Mouse (Mus musculus): ENCODE results near the gene Sipa1l1. TPM values are rescaled to one million over a fixed set of nuclear protein-coding genes. Genes with fewer than 3 reads are reported as not detected.

Sipa1l1 gene
- polyA plus RNA-seq, 2 experiments = 2.6 to 2.7 TPM

DNA sequence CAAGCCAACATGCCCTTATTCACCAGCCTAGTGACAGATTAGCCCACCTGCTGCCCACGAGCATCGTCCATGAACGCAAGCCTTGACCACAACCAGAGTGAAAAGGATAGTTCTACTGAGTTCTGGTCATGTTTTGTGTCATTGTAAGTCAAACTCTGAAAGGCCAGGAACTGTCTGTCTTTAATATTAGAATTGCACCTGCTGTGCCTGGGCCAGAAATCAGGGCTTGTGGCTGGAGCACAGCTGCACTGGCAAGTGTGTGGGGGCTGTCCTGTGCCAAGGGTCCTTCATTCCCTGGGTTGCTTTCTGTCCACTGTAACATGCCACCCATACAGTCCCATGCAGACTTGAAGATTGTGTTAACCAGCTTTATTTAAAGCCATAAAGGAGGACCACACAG lies 102.3 kb downstream of the Sipa1l1 start:
- H3K4me2 ChIP-seq (ENCODE audit: low read depth) = no peak overlapping the region
- H3K27me3 ChIP-seq (ENCODE audit: control insufficient read depth, insufficient read depth, low read length) = no peaks in the 10 kb centered on the region
- H3K9me3 ChIP-seq (ENCODE audit: control insufficient read depth, low read length) = no peaks in the 10 kb centered on the region
- no peak for ATAC-seq (ENCODE audit: insufficient read depth)
- WGBS (ENCODE audit: insufficient replicate concordance) = 68% methylated on average over 3 of the region's 3 CpGs
- H3K4me1 ChIP-seq (replicated peaks; ENCODE audit: control insufficient read depth in 2 of 2, insufficient read depth in 2 of 2, low read length in 1 of 2) = no peaks in the 10 kb centered on the region
- no peak overlapping the region for H3K27ac ChIP-seq
- H3K4me3 ChIP-seq (ENCODE audit: insufficient read depth in 1 of 2, low read depth in 2 of 2, low read length in 2 of 2) = no peak overlapping the region
- H3K9ac ChIP-seq (replicated peaks) = no peak overlapping the region
- H3K36me3 ChIP-seq (replicated peaks; ENCODE audit: control insufficient read depth, insufficient read depth, low read depth) = no peaks in the 10 kb centered on the region
- DNase-seq (ENCODE audit: low read depth in 3 of 3, low spot score in 3 of 3) = no peak
- TF ChIP-seq CTCF (IDR thresholded peaks at IDR 0.05; ENCODE audit: low read depth) = no peak
- no peak for TF ChIP-seq EP300 (IDR thresholded peaks at IDR 0.05; ENCODE audit: low read depth)

DNA sequence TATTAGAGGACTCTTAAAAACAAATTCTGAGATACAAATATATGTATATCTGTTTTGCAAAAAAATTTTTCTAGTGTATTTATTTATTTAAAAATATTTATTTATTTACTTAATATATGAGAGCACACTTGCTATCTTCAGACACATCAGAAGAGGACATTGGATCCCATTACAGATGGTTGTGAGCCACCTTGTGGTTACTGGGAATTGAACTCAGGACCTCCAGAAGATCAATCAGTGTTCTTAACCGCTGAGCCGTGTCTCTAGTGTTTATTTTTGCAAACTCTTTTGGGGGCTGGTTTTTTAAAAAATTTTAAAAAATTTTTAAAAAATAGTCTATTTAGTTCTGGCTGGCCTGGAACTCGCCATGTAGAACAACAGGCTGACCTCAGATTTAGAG lies 104.4 kb downstream of the Sipa1l1 start:
- no peak overlapping the region for H3K9ac ChIP-seq (replicated peaks)
- H3K4me2 ChIP-seq (ENCODE audit: low read depth) = no peak overlapping the region
- no peak for ATAC-seq (ENCODE audit: insufficient read depth)
- no peaks in the 10 kb centered on the region for H3K4me1 ChIP-seq (replicated peaks; ENCODE audit: control insufficient read depth in 2 of 2, insufficient read depth in 2 of 2, low read length in 1 of 2)
- no peak overlapping the region for H3K27ac ChIP-seq
- DNase-seq (ENCODE audit: low read depth in 3 of 3, low spot score in 3 of 3) = no peak
- 63% methylated on average over 3 of the region's 3 CpGs for WGBS (ENCODE audit: insufficient replicate concordance)
- TF ChIP-seq EP300 (IDR thresholded peaks at IDR 0.05; ENCODE audit: low read depth) = no peak
- TF ChIP-seq CTCF (IDR thresholded peaks at IDR 0.05; ENCODE audit: low read depth) = no peak
- H3K9me3 ChIP-seq (ENCODE audit: control insufficient read depth, low read length) = no peaks in the 10 kb centered on the region
- H3K27me3 ChIP-seq (ENCODE audit: control insufficient read depth, insufficient read depth, low read length) = no peaks in the 10 kb centered on the region
- no peaks in the 10 kb centered on the region for H3K36me3 ChIP-seq (replicated peaks; ENCODE audit: control insufficient read depth, insufficient read depth, low read depth)
- no peak overlapping the region for H3K4me3 ChIP-seq (ENCODE audit: insufficient read depth in 1 of 2, low read depth in 2 of 2, low read length in 2 of 2)

DNA sequence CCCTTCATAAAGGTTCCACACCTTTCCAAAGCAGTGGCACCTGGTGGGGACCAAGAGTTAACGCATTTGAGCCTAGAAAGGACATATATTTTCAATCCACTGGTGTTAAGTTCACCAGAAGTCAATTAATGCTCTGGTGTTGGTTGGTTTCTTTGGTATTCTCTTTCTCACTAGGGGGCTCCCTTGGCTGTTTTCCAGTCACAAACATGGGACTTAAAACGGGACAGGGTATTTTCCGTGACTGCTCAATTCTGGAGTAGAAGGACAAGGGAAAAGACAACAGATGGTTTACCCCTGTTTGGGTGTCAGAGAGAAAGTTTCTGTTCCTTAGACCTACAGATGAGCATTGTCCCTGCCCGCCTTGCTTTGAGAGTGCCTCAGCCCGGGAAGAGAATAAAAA lies 105.5 kb downstream of the Sipa1l1 start:
- Histone ChIP-seq H3K27ac (no peak overlapping the region), H3K9me3 (ENCODE audit: control insufficient read depth, low read length) (no peaks in the 10 kb centered on the region), H3K9ac (replicated peaks) (no peak overlapping the region), H3K36me3 (replicated peaks; ENCODE audit: control insufficient read depth, insufficient read depth, low read depth) (no peaks in the 10 kb centered on the region), H3K4me2 (ENCODE audit: low read depth) (no peak overlapping the region), H3K4me3 (ENCODE audit: insufficient read depth in 1 of 2, low read depth in 2 of 2, low read length in 2 of 2) (no peak overlapping the region), H3K4me1 (replicated peaks; ENCODE audit: control insufficient read depth in 2 of 2, insufficient read depth in 2 of 2, low read length in 1 of 2) (no peaks in the 10 kb centered on the region), H3K27me3 (ENCODE audit: control insufficient read depth, insufficient read depth, low read length) (no peaks in the 10 kb centered on the region)
- DNase-seq (ENCODE audit: low read depth in 3 of 3, low spot score in 3 of 3) = no peak
- WGBS (ENCODE audit: insufficient replicate concordance) = 67% methylated on average over 5 of the region's 5 CpGs
- no peak for TF ChIP-seq CTCF (IDR thresholded peaks at IDR 0.05; ENCODE audit: low read depth)
- no peak for TF ChIP-seq EP300 (IDR thresholded peaks at IDR 0.05; ENCODE audit: low read depth)
- no peak for ATAC-seq (ENCODE audit: insufficient read depth)

DNA sequence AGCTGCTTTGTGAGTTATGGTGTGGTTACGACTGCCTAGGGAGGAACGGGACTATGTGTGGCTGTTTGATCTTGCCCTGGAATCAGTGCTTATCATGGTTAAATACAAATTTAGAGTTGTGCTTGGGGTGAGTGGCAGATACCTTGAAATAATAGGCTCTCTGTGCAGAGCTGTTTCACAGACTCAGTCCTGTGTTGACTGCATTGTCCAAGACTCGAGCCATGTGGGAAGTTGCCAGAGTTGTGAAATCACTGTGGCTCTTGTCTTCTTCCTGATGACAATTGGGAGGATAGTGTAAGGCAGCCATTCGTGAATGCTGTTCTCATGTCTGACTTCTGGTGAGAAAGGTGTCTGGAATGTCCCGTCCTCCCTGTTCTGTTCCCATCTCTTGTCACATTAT lies 106.6 kb downstream of the Sipa1l1 start:
- H3K27ac ChIP-seq = no peak overlapping the region
- TF ChIP-seq EP300 (IDR thresholded peaks at IDR 0.05; ENCODE audit: low read depth) = no peak
- no peak for TF ChIP-seq CTCF (IDR thresholded peaks at IDR 0.05; ENCODE audit: low read depth)
- no peaks in the 10 kb centered on the region for H3K27me3 ChIP-seq (ENCODE audit: control insufficient read depth, insufficient read depth, low read length)
- no peak overlapping the region for H3K4me2 ChIP-seq (ENCODE audit: low read depth)
- H3K9ac ChIP-seq (replicated peaks) = no peak overlapping the region
- ATAC-seq (ENCODE audit: insufficient read depth) = no peak
- WGBS (ENCODE audit: insufficient replicate concordance) = 37% methylated on average over 5 of the region's 5 CpGs
- H3K4me1 ChIP-seq (replicated peaks; ENCODE audit: control insufficient read depth in 2 of 2, insufficient read depth in 2 of 2, low read length in 1 of 2) = no peaks in the 10 kb centered on the region
- no peak for DNase-seq (ENCODE audit: low read depth in 3 of 3, low spot score in 3 of 3)
- H3K9me3 ChIP-seq (ENCODE audit: control insufficient read depth, low read length) = no peaks in the 10 kb centered on the region
- no peaks in the 10 kb centered on the region for H3K36me3 ChIP-seq (replicated peaks; ENCODE audit: control insufficient read depth, insufficient read depth, low read depth)
- H3K4me3 ChIP-seq (ENCODE audit: insufficient read depth in 1 of 2, low read depth in 2 of 2, low read length in 2 of 2) = no peak overlapping the region

DNA sequence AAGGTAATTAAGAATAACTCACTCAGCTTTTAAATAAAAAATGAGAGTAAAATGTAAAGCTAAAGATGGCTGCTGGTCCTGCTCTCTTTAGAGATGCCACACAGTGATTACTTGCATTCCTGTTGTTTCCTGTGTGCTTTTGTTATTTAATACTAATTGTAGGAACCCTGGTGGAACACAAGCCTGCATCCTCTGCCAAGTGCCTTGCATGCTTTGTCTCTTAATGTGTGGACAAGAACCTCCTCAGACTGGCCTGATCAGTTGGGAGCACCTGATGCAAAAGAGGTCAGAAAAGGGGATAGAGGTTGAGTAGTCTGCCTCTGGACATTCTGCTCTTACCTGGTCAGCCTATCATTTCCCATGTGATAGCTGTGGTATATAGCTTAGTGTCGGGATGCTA lies 107.5 kb downstream of the Sipa1l1 start:
- Histone ChIP-seq H3K9me3 (ENCODE audit: control insufficient read depth, low read length) (no peaks in the 10 kb centered on the region), H3K4me2 (ENCODE audit: low read depth) (no peak overlapping the region), H3K27ac (no peak overlapping the region), H3K36me3 (replicated peaks; ENCODE audit: control insufficient read depth, insufficient read depth, low read depth) (no peaks in the 10 kb centered on the region), H3K4me1 (replicated peaks; ENCODE audit: control insufficient read depth in 2 of 2, insufficient read depth in 2 of 2, low read length in 1 of 2) (no peaks in the 10 kb centered on the region), H3K4me3 (ENCODE audit: insufficient read depth in 1 of 2, low read depth in 2 of 2, low read length in 2 of 2) (no peak overlapping the region), H3K9ac (replicated peaks) (no peak overlapping the region), H3K27me3 (ENCODE audit: control insufficient read depth, insufficient read depth, low read length) (no peaks in the 10 kb centered on the region)
- WGBS (ENCODE audit: insufficient replicate concordance) = 67% methylated on average over 1 of the region's 1 CpGs
- TF ChIP-seq EP300 (IDR thresholded peaks at IDR 0.05; ENCODE audit: low read depth) = no peak
- TF ChIP-seq CTCF (IDR thresholded peaks at IDR 0.05; ENCODE audit: low read depth) = no peak
- no peak for DNase-seq (ENCODE audit: low read depth in 3 of 3, low spot score in 3 of 3)
- no peak for ATAC-seq (ENCODE audit: insufficient read depth)
